Mouse (Mus musculus) gastrocnemius, adult 18-20 months (tissue): Measurements from ENCODE around the gene Colca2. TPM values are rescaled to one million over a fixed set of nuclear protein-coding genes. Genes with fewer than 3 reads are reported as not detected.

ENCODE experiments used
- DNase-seq: peaks from one replicate; pipeline ENCODE4 v3.0.0; 2021; ENCODE audit warnings: low spot score
- total RNA-seq, 2 experiments: library from RNA; stranded (reverse); gene quantifications; 2 replicates each; pipeline ENCODE4 v1.2.3; 2021

The Colca2 gene
- total RNA-seq, 2 experiments from 2014 or later = 0.28 TPM; not detected in 1

DNA sequence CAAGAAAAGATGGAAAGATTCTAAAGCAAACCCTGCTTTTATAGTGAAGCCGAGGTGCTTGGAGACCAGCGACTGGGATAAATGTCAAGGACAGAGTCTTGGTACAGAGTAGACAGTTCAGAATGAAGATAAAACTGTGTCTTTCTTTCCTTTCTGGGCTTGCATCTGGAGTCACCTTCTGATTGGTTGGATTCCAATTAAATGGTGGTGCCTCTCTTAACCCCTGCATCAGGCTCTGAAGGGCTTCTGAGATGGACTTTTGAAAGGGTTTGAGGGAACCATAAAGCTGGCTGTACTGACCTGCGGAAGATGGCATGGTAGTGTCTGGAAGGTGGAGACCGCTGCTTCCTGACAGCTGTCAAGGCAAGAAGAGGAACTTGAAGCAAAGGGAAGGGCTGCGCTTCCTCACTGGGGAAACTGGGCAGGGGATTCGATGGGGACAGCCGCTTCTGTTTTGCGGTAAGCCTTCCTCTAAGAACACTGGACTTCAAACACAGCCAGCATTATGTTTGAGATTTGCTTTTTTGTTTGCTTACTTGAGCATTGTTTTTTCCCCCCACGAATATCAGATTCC lies 4.7 kb downstream of the Colca2 start:
- no peak for DNase-seq

DNA sequence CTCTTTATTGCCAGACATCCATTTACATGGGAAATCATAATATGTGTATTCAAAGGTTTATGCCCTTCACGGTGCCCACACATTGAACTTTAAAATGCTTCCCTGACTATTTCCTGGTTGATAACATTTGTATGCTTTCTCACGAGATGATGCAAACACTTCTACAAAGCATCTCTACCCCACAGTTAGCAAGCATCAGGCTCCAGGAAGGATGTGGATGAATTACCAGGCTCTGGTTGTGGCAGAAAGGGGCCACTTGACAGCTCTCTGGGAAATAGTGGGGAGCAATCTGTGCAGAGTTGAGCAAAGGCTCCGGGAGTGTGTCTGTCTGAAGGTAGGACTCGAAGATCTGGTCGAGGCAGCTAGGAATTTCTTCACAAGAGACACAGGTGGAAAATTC lies 6.3 kb downstream of the Colca2 start:
- DNase-seq = no peak

DNA sequence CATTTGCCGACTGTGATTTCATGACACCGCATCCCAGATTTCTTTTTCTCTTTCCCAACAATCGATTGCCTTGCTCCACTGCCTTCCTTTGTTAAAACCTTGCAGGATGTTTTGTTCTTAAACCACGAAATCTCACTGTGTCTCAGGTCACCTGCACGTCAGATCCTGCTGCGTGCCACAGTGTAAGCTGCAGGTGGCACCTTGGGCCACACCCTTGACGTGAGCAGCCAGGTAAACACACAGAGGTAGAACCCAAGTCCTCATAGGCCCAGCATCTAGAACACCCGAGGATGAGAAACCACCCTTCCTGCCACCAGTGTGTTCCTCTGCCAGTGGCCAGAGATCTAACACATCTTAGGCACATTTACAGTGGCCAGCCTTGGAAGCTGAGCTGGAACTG lies 7.3 kb downstream of the Colca2 start:
- DNase-seq = no peak

DNA sequence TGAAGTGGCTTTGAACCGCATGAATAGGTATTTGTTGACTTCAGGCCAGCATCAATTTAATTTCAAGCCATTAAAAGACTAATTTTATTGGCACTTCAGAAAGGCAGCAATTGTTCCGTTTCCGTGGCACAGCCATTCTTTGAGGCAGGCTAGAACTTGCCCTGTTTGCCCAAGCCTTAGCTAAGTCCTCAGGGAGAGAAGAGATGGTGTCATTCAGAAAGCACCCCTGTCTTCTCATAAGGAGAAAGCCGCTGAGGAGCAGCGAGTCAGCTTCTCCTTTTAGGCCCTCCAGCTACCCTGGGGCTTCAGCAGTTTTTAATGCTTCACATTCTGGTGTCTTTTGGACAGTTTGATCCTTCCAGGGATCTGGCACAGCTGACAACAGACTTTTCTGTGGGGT lies 9.5 kb downstream of the Colca2 start:
- no peak for DNase-seq

DNA sequence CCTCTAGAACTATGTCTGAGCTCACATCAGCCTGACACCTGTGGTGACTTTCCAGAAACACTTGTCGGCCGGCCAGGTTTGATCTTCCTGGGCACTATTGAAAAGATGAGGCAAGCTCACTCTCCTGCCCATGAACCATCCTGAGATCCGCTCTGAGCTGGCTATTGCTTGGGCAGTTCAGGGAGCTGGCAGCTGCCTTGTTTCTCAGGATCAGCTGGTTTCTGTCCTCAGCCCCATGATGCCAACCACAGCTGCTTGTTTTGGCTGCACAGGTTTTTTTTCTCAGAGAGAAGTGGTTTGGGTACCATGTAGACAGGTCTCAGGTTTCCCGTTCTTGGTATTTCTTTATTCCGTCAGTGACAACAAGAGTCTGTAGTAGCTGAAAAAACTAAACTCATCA lies 19.9 kb downstream of the Colca2 start:
- DNase-seq = no peak

DNA sequence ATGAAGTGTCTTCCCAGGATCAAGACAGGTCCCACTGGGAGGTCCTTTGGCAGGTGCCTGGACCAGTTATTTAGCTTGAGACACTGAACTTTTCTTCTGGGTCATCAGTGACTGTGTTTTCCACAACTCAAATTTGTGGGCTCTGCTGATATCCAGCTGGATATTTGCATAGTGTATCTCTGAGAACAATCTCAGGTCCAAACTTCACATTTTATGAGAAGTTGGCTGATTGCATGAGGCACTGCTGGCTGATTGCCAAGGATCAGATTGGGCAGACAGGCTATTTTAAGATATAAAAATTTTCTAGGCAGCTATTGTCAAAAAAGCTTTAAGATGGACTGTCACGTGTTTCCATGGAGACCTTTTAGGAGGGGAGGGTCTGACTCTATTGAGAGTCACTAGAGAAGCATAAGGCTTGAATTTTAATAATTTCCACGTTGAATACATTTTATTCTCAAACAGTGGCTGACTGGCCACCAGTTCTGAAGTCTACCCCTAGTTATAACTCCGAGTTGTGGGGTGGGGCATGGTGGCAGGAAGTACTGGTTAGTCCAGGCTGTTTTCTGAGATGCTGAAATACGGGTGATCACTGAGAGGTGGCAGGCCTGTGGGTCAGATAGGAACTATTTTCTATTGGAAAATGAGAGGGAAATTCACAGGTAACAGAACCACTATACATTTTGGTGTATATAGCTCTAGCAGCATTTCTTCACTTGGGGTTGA lies 21.4 kb downstream of the Colca2 start:
- no peak for DNase-seq

DNA sequence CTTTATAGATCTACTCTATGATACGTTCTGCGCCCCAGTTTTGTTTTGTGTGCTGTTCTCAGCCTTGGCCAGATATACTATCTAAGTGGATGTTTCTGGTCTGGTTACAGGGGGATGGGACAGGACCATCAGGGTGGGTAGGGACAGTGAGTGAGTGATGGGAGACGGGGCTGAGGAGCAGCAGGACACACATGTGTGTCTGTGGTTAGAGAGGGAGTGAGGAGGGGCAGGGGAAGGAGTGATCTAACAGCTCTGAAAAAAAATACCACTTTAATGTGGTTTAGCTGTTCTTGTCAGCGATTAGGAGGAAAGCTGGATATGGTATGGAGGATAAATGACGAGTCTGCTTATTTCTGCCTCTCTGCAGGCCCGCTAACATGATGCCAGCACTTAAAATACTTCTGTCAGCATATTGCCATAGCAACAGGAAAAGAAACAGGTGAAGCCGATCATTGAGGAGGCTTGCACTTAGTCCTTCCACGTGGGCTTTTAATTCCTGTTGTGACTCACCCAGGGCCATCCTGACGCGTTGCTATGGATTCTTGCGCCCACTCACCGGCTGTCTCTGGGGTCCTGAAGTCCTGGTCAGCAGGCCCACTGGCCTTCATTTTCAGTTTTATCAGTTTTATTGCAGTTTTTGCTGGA lies 39.5 kb downstream of the Colca2 start:
- no peak for DNase-seq

DNA sequence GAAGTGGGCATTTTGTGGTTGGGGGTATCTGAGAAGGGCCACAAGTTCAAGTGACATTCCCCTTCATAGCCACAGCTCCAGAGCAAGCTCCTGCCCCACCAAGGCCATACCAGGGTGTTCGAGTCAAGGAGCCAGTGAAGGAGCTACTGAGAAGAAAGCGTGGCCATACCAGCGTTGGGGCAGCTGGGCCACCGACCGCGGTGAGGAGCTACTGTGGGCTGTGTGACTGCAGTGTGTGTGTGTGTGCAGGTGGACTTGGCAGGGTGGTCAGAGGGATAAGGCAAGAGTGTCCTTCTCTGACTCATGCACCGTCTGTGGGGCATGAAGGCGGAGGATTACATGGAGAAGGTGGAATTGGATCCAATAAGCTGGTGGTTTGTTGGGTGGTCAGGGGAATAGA lies 46.2 kb downstream of the Colca2 start:
- no peak for DNase-seq

DNA sequence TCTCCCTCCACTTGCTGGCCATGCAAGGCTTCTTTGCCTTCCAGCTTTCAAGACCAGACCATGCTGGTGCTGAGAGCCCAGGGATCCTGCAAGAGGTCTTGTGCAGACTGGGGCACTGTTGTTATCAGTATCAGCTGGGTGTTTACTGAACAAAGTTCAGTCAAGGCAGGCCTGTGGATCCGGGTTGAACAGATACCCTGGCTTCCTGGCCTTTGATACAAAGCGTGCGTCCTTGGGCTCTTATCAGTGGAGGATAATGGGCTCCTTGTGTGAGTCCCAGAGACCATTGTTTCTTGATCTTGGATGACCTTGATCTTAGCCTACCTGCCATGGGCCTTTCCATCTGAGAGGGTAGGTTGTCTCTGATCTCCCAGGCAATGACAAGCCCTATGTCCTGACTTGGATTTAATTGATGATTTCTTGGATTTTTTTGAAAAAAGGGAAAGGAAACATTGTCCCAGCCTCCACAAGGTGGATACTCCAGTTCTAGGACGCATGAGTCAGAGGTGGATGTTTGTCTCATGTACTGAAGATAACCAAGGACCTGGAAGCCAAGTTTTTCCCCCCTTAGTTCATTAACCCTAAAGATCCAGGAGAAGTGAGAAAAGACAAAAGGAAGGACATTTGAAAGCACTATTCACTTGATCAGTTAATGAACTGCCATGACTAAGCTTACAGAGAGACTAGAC lies 47.5 kb downstream of the Colca2 start:
- DNase-seq = no peak

DNA sequence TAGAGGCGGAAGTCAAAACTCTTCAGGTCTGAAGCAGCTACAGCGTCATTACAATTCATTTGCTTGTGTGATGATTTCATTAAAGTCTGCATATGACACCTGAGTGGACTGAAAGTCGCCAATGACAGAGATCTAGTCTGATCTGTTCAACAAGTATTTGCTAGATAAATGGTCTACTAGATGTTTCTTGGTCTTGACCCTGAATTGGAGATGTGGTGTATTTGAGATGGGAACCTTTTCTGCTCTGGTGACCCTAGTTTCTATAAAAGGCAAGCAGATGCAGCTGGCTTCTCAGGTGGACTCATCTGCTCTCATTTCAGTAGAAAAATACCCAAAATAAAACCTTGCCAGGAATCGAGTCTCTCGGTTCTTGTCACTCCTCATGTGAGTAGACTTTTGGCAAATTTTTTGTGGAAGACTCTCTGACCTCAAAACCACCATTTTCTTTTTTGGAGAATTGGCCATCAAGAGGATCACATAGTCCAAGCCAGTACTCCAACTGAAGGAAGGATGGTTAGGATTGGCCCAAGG lies 52.7 kb downstream of the Colca2 start:
- DNase-seq = no peak

Other genes starting within 250 kb of the Colca2 start
- gene Btg4, start 217.7 kb downstream of the Colca2 start, total RNA-seq = not detected
- gene Layn, start 201.5 kb downstream of the Colca2 start, total RNA-seq = 1 to 10 TPM; 1.5 to 2.0 TPM
- not detected for gene 4833427G06Rik, start 176.5 kb downstream of the Colca2 start, total RNA-seq
- gene Gm32742, start 113.1 kb downstream of the Colca2 start, total RNA-seq = not detected
- under 1 TPM in 1 of 2 experiments, not detected in 1; 0.09 TPM for gene Pou2af1, start 64.9 kb downstream of the Colca2 start, total RNA-seq
- not detected for gene 1810046K07Rik, start 50.3 kb upstream of the Colca2 start, total RNA-seq